Mouse (Mus musculus) spleen, adult 2 months (tissue): ENCODE data around the gene Smagp. TPM values are rescaled to one million over a fixed set of nuclear protein-coding genes. Genes with fewer than 3 reads are reported as not detected.
"Not testable (repeated sequence)": the region's sequence is repeated elsewhere in the genome, so short reads cannot be mapped to it uniquely, and the experiment has no call there.

ENCODE experiments used
- DNase-seq, 2 experiments: peaks; one replicate each; pipeline versions ENCODE4 v3.0.0 to v3.0.0-alpha.2; 2012 to 2021; ENCODE audit warnings: low spot score in 2 of 2, low read depth in 1 of 2
- H3K27ac ChIP-seq: fragments of 200-500 bp; 2 replicates; pipeline ENCODE4 v1.5.1; 2012; ENCODE audit warnings: low read length, inconsistent platforms; ENCODE audit not compliant: insufficient read depth
- H3K27me3 ChIP-seq: fragments of 200-500 bp; 2 replicates; pipeline ENCODE4 v1.6.1; 2012; ENCODE audit warnings: mild to moderate bottlenecking, moderate library complexity, low read length, inconsistent platforms; ENCODE audit not compliant: control insufficient read depth, insufficient read depth
- H3K36me3 ChIP-seq: fragments of 200-500 bp; 2 replicates; pipeline ENCODE4 v1.6.1; 2012; ENCODE audit warnings: mild to moderate bottlenecking, low read length, inconsistent platforms; ENCODE audit not compliant: control insufficient read depth, insufficient read depth
- H3K4me1 ChIP-seq: fragments of 200-500 bp; 2 replicates; pipeline ENCODE4 v1.6.1; 2011; ENCODE audit warnings: inconsistent platforms; ENCODE audit not compliant: control insufficient read depth, insufficient read depth, insufficient read length
- H3K4me3 ChIP-seq: fragments of 200-500 bp; 2 replicates; pipeline ENCODE4 v1.5.1; 2011; ENCODE audit warnings: mild to moderate bottlenecking, inconsistent platforms; ENCODE audit not compliant: insufficient read depth, insufficient read length; ENCODE audit errors: extremely low read depth
- CTCF ChIP-seq: fragments of 200-500 bp; IDR thresholded peaks from 2 replicates; pipeline ENCODE4 v1.5.1; 2011; ENCODE audit warnings: mild to moderate bottlenecking, inconsistent platforms; ENCODE audit not compliant: insufficient read depth, insufficient read length, insufficient replicate concordance; ENCODE audit errors: extremely low read depth
- POLR2A ChIP-seq: fragments of 200-500 bp; IDR thresholded peaks from 2 replicates; pipeline ENCODE4 v1.6.1; 2011; ENCODE audit warnings: low read depth, low read length, inconsistent platforms
- WGBS: fragments of 180-500 bp; shearing (Covaris S2); methylation state at CpG from one replicate; pipeline ENCODE4 v1.1.7; 2018; 5-methylcytosine and 5-hydroxymethylcytosine counted together
- polyA plus RNA-seq: library from polyadenylated mRNA; depleted of rRNA; stranded (reverse); fragments of >200 nt; gene quantifications from 2 replicates; pipeline ENCODE4 v1.2.3, GENCODE M21; 2012

Smagp gene
- polyA plus RNA-seq, 1 experiment: 29.2 TPM

- Histone ChIP-seq H3K27me3 (no peaks in the 10 kb centered on the region), H3K4me1 (peaks cover 17% of the 10 kb centered on the region; the same call in 1 of the 2 replicates), H3K27ac (no peak overlapping the region), H3K4me3 (no peak overlapping the region), H3K36me3 (no peaks in the 10 kb centered on the region)
- no peak for TF ChIP-seq POLR2A
- no peak for TF ChIP-seq CTCF
- no peak for DNase-seq
- WGBS: 91% methylated on average over 3 of the region's 3 CpGs
Measured at GRCm38 (mm10) chr15:100630126-100630525, 6.6 kb downstream of the Smagp start.

GRCm38 (mm10) chr15:100628797-100629196, 7.9 kb downstream of the Smagp start:
- no peak overlapping the region for H3K27ac ChIP-seq
- no peaks in the 10 kb centered on the region for H3K27me3 ChIP-seq
- no peak for TF ChIP-seq POLR2A
- TF ChIP-seq CTCF: no peak
- H3K36me3 ChIP-seq: no peaks in the 10 kb centered on the region
- 75% methylated on average over 7 of the region's 7 CpGs for WGBS
- peaks cover 17% of the 10 kb centered on the region; the same call in 1 of the 2 replicates for H3K4me1 ChIP-seq
- no peak for DNase-seq
- no peak overlapping the region for H3K4me3 ChIP-seq

GRCm38 (mm10) chr15:100627774-100628370, 8.9 kb downstream of the Smagp start:
- no peak overlapping the region for H3K27ac ChIP-seq
- no peak for DNase-seq
- H3K4me1 ChIP-seq: peaks cover 12% of the 10 kb centered on the region; the same call in 1 of the 2 replicates
- H3K4me3 ChIP-seq: no peak overlapping the region
- H3K36me3 ChIP-seq: no peaks in the 10 kb centered on the region
- WGBS: 72% methylated on average over 11 of the region's 11 CpGs
- no peak for TF ChIP-seq POLR2A
- TF ChIP-seq CTCF: no peak
- H3K27me3 ChIP-seq: no peaks in the 10 kb centered on the region

- TF ChIP-seq POLR2A (no peak), CTCF (no peak)
- WGBS: 64% methylated on average over 10 of the region's 10 CpGs
- no peak for DNase-seq
- Histone ChIP-seq H3K27me3 (no peaks in the 10 kb centered on the region), H3K36me3 (no peaks in the 10 kb centered on the region), H3K27ac (no peak overlapping the region), H3K4me3 (no peak overlapping the region), H3K4me1 (peaks cover 9% of the 10 kb centered on the region; the same call in 1 of the 2 replicates)
Measured at GRCm38 (mm10) chr15:100627287-100627686, 9.5 kb downstream of the Smagp start.

GRCm38 (mm10) chr15:100624435-100624834, 12.3 kb downstream of the Smagp start:
- H3K27me3 ChIP-seq: no peaks in the 10 kb centered on the region
- H3K4me1 ChIP-seq: peaks cover 8% of the 10 kb centered on the region; the same call in 1 of the 2 replicates
- H3K4me3 ChIP-seq: no peak overlapping the region
- no peak overlapping the region for H3K27ac ChIP-seq
- no peak for DNase-seq
- TF ChIP-seq CTCF (no peak), POLR2A (no peak)
- 91% methylated on average over 3 of the region's 3 CpGs for WGBS
- H3K36me3 ChIP-seq: peaks cover 10% of the 10 kb centered on the region

- TF ChIP-seq POLR2A: no peak
- TF ChIP-seq CTCF: no peak
- DNase-seq: no peak
- H3K27me3 ChIP-seq: no peaks in the 10 kb centered on the region
- peaks cover 15% of the 10 kb centered on the region for H3K36me3 ChIP-seq
- no peak overlapping the region for H3K27ac ChIP-seq
- H3K4me3 ChIP-seq: no peak overlapping the region
- 88% methylated on average over 9 of the region's 9 CpGs for WGBS
- H3K4me1 ChIP-seq: peaks cover 8% of the 10 kb centered on the region; the same call in 1 of the 2 replicates
Measured at GRCm38 (mm10) chr15:100623754-100624153, 13.0 kb downstream of the Smagp start.

GRCm38 (mm10) chr15:100622164-100622563, 14.6 kb downstream of the Smagp start:
- H3K36me3 ChIP-seq: peaks cover 24% of the 10 kb centered on the region
- peak overlapping the region; percentile 55 for H3K27ac ChIP-seq
- no peaks in the 10 kb centered on the region for H3K27me3 ChIP-seq
- H3K4me1 ChIP-seq: peaks cover 8% of the 10 kb centered on the region; the same call in 1 of the 2 replicates
- 16% methylated on average over 7 of the region's 7 CpGs for WGBS
- H3K4me3 ChIP-seq: no peak overlapping the region
- TF ChIP-seq CTCF: no peak
- TF ChIP-seq POLR2A: no peak
- no peak for DNase-seq

GRCm38 (mm10) chr15:100621671-100622070, 15.1 kb downstream of the Smagp start:
- 69% methylated on average over 9 of the region's 9 CpGs for WGBS
- H3K27me3 ChIP-seq, H3K4me3 ChIP-seq, DNase-seq, H3K4me1 ChIP-seq: not testable (repeated sequence)
- H3K27ac ChIP-seq: peak overlapping the region; percentile 26; the same call in 1 of the 2 replicates
- H3K36me3 ChIP-seq: peaks cover 26% of the 10 kb centered on the region
